Mouse (Mus musculus): ENCODE results near the gene Rpusd3. TPM values are rescaled to one million over a fixed set of nuclear protein-coding genes. Genes with fewer than 3 reads are reported as not detected.

Rpusd3 gene
- polyA plus RNA-seq, 1 experiment from 2014 or later: 24.4 TPM

- no peak overlapping the region for H3K4me2 ChIP-seq (ENCODE audit: low read length)
- DNase-seq (ENCODE audit: low spot score): no peak
- TF ChIP-seq CTCF (IDR thresholded peaks at IDR 0.05; ENCODE audit: low read depth): peak; percentile 59
- no peaks in the 10 kb centered on the region for H3K36me3 ChIP-seq (ENCODE audit: insufficient read depth, low read length)
- no peak overlapping the region for H3K4me3 ChIP-seq (replicated peaks; ENCODE audit: low read depth, low read length)
- no peaks in the 10 kb centered on the region for H3K9me3 ChIP-seq (replicated peaks; ENCODE audit: low read length)
- no peaks in the 10 kb centered on the region for H3K4me1 ChIP-seq (replicated peaks; ENCODE audit: insufficient read depth, low read length)
- no peak overlapping the region for H3K9ac ChIP-seq (ENCODE audit: low read depth, low read length)
- ATAC-seq (replicated peaks; ENCODE audit: low FRiP score, low read depth): no peak
- WGBS: 83% methylated on average over 9 of the region's 9 CpGs
- H3K27ac ChIP-seq: no peak overlapping the region
- H3K27me3 ChIP-seq (ENCODE audit: insufficient read depth, low read length): no peaks in the 10 kb centered on the region
Measured at GRCm38 (mm10) chr6:113406683-113407082, 12.5 kb downstream of the Rpusd3 start.

- no peak for TF ChIP-seq CTCF (IDR thresholded peaks at IDR 0.05; ENCODE audit: low read depth)
- WGBS: 90% methylated on average over 6 of the region's 6 CpGs
- Histone ChIP-seq H3K4me3 (replicated peaks; ENCODE audit: low read depth, low read length) (no peak overlapping the region), H3K4me1 (replicated peaks; ENCODE audit: insufficient read depth, low read length) (no peaks in the 10 kb centered on the region), H3K36me3 (ENCODE audit: insufficient read depth, low read length) (no peaks in the 10 kb centered on the region), H3K27me3 (ENCODE audit: insufficient read depth, low read length) (no peaks in the 10 kb centered on the region), H3K9me3 (replicated peaks; ENCODE audit: low read length) (no peaks in the 10 kb centered on the region), H3K27ac (no peak overlapping the region), H3K4me2 (ENCODE audit: low read length) (no peak overlapping the region), H3K9ac (ENCODE audit: low read depth, low read length) (no peak overlapping the region)
- DNase-seq (ENCODE audit: low spot score) (no peak), ATAC-seq (replicated peaks; ENCODE audit: low FRiP score, low read depth) (no peak)
Measured at GRCm38 (mm10) chr6:113405483-113405882, 13.7 kb downstream of the Rpusd3 start.

- Histone ChIP-seq H3K27me3 (ENCODE audit: insufficient read depth, low read length) (no peaks in the 10 kb centered on the region), H3K4me3 (replicated peaks; ENCODE audit: low read depth, low read length) (no peak overlapping the region), H3K4me1 (replicated peaks; ENCODE audit: insufficient read depth, low read length) (no peaks in the 10 kb centered on the region), H3K9me3 (replicated peaks; ENCODE audit: low read length) (no peaks in the 10 kb centered on the region), H3K36me3 (ENCODE audit: insufficient read depth, low read length) (no peaks in the 10 kb centered on the region), H3K9ac (ENCODE audit: low read depth, low read length) (no peak overlapping the region), H3K27ac (no peak overlapping the region), H3K4me2 (ENCODE audit: low read length) (no peak overlapping the region)
- DNase-seq (ENCODE audit: low spot score): no peak
- WGBS: 74% methylated on average over 12 of the region's 12 CpGs
- ATAC-seq (replicated peaks; ENCODE audit: low FRiP score, low read depth): peak; percentile 79
- TF ChIP-seq CTCF (IDR thresholded peaks at IDR 0.05; ENCODE audit: low read depth): no peak
Measured at GRCm38 (mm10) chr6:113404649-113405448, 14.3 kb downstream of the Rpusd3 start.

GRCm38 (mm10) chr6:113402094-113402493 is 17.0 kb downstream of the Rpusd3 start:
- Histone ChIP-seq H3K27ac (no peak overlapping the region), H3K4me2 (ENCODE audit: low read length) (no peak overlapping the region), H3K4me3 (replicated peaks; ENCODE audit: low read depth, low read length) (no peak overlapping the region), H3K9ac (ENCODE audit: low read depth, low read length) (no peak overlapping the region), H3K4me1 (replicated peaks; ENCODE audit: insufficient read depth, low read length) (no peaks in the 10 kb centered on the region), H3K9me3 (replicated peaks; ENCODE audit: low read length) (no peaks in the 10 kb centered on the region), H3K27me3 (ENCODE audit: insufficient read depth, low read length) (no peaks in the 10 kb centered on the region), H3K36me3 (ENCODE audit: insufficient read depth, low read length) (no peaks in the 10 kb centered on the region)
- no peak for DNase-seq (ENCODE audit: low spot score)
- WGBS: 94% methylated on average over 13 of the region's 13 CpGs
- ATAC-seq (replicated peaks; ENCODE audit: low FRiP score, low read depth): no peak
- no peak for TF ChIP-seq CTCF (IDR thresholded peaks at IDR 0.05; ENCODE audit: low read depth)

- 84% methylated on average over 10 of the region's 10 CpGs for WGBS
- DNase-seq (ENCODE audit: low spot score) (no peak), ATAC-seq (replicated peaks; ENCODE audit: low FRiP score, low read depth) (no peak)
- Histone ChIP-seq H3K4me2 (ENCODE audit: low read length) (no peak overlapping the region), H3K27me3 (ENCODE audit: insufficient read depth, low read length) (no peaks in the 10 kb centered on the region), H3K4me3 (replicated peaks; ENCODE audit: low read depth, low read length) (no peak overlapping the region), H3K9me3 (replicated peaks; ENCODE audit: low read length) (no peaks in the 10 kb centered on the region), H3K27ac (no peak overlapping the region), H3K4me1 (replicated peaks; ENCODE audit: insufficient read depth, low read length) (0 out of 2 replicates have a peak, but pooled peaks cover 5% of the 10 kb centered on the region), H3K36me3 (ENCODE audit: insufficient read depth, low read length) (no peaks in the 10 kb centered on the region), H3K9ac (ENCODE audit: low read depth, low read length) (no peak overlapping the region)
- TF ChIP-seq CTCF (IDR thresholded peaks at IDR 0.05; ENCODE audit: low read depth): no peak
Measured at GRCm38 (mm10) chr6:113396270-113397030, 22.7 kb downstream of the Rpusd3 start.

- 95% methylated on average over 6 of the region's 6 CpGs for WGBS
- no peak overlapping the region for H3K9ac ChIP-seq (ENCODE audit: low read depth, low read length)
- TF ChIP-seq CTCF (IDR thresholded peaks at IDR 0.05; ENCODE audit: low read depth): no peak
- peaks cover 6% of the 10 kb centered on the region; the same call in 1 of the 2 replicates for H3K36me3 ChIP-seq (ENCODE audit: insufficient read depth, low read length)
- DNase-seq (ENCODE audit: low spot score) (no peak), ATAC-seq (replicated peaks; ENCODE audit: low FRiP score, low read depth) (no peak)
- H3K4me1 ChIP-seq (replicated peaks; ENCODE audit: insufficient read depth, low read length): 0 out of 2 replicates have a peak, but pooled peaks cover 5% of the 10 kb centered on the region
- no peaks in the 10 kb centered on the region for H3K27me3 ChIP-seq (ENCODE audit: insufficient read depth, low read length)
- no peaks in the 10 kb centered on the region for H3K9me3 ChIP-seq (replicated peaks; ENCODE audit: low read length)
- no peak overlapping the region for H3K4me2 ChIP-seq (ENCODE audit: low read length)
- no peak overlapping the region for H3K27ac ChIP-seq
- no peak overlapping the region for H3K4me3 ChIP-seq (replicated peaks; ENCODE audit: low read depth, low read length)
Measured at GRCm38 (mm10) chr6:113395501-113395900, 23.6 kb downstream of the Rpusd3 start.
